Mouse (Mus musculus): Measurements from ENCODE around the gene Tff3. TPM values are rescaled to one million over a fixed set of nuclear protein-coding genes. Genes with fewer than 3 reads are reported as not detected.

Tff3 gene
- 0.50 TPM in 1 of 2 replicates, not detected in the other for polyA plus RNA-seq (2016; fragmentation: Nextera tagmentation; extraction: Ambion mirVana)

- H3K27ac ChIP-seq: no peak within 1 kb of the TSS
- H3K9me3 ChIP-seq: no peaks in the 10 kb centered on the region
- H3K4me3 ChIP-seq: no peak within 1 kb of the TSS
- 41% methylated on average over 2 of the region's 2 CpGs for WGBS
- H3K4me1 ChIP-seq: 0 out of 2 replicates have a peak, but pooled peaks cover 4% of the 10 kb centered on the region
- peaks cover 9% of the 10 kb centered on the region; the same call in 1 of the 2 replicates for H3K27me3 ChIP-seq (ENCODE audit: insufficient read depth, poor library complexity, severe bottlenecking)
- DNase-seq (ENCODE audit: low spot score): no peak
- H3K36me3 ChIP-seq: no peaks in the 10 kb centered on the region
Observed at GRCm38 (mm10) chr17:31129452-31129851, at the start of gene Tff3. TSS of gene Tff3 (minus strand) at chr17:31129646.

- no peaks in the 10 kb centered on the region for H3K9me3 ChIP-seq
- H3K4me3 ChIP-seq: no peak overlapping the region
- no peaks in the 10 kb centered on the region for H3K36me3 ChIP-seq
- peaks cover 14% of the 10 kb centered on the region for H3K27me3 ChIP-seq (ENCODE audit: insufficient read depth, poor library complexity, severe bottlenecking)
- no peak for DNase-seq (ENCODE audit: low spot score)
- no peaks in the 10 kb centered on the region for H3K4me1 ChIP-seq
- 83% methylated on average over 4 of the region's 4 CpGs for WGBS
- H3K27ac ChIP-seq: no peak overlapping the region
Observed at GRCm38 (mm10) chr17:31176321-31176720, 46.9 kb upstream of the Tff3 start.

GRCm38 (mm10) chr17:31169796-31170195 lies 40.4 kb upstream of the Tff3 start:
- Histone ChIP-seq H3K9me3 (no peaks in the 10 kb centered on the region), H3K27ac (no peak overlapping the region), H3K36me3 (no peaks in the 10 kb centered on the region), H3K4me3 (no peak overlapping the region), H3K4me1 (peaks cover 5% of the 10 kb centered on the region), H3K27me3 (ENCODE audit: insufficient read depth, poor library complexity, severe bottlenecking) (no peaks in the 10 kb centered on the region; the same call in 1 of the 2 replicates)
- no peak for DNase-seq (ENCODE audit: low spot score)
- 82% methylated on average over 5 of the region's 5 CpGs for WGBS

- no peak for DNase-seq (ENCODE audit: low spot score)
- Histone ChIP-seq H3K4me3 (no peak within 1 kb of the TSS), H3K4me1 (peaks cover 11% of the 10 kb centered on the region), H3K9me3 (no peaks in the 10 kb centered on the region), H3K27ac (no peak within 1 kb of the TSS), H3K36me3 (no peaks in the 10 kb centered on the region), H3K27me3 (ENCODE audit: insufficient read depth, poor library complexity, severe bottlenecking) (no peaks in the 10 kb centered on the region; the same call in 1 of the 2 replicates)
- WGBS: 62% methylated on average over 6 of the region's 6 CpGs
Observed at GRCm38 (mm10) chr17:31165127-31165526, 35.7 kb upstream of the Tff3 start, which contains the start of gene Tff1. TSS of gene Tff1 (minus strand) at chr17:31165277.

GRCm38 (mm10) chr17:31163821-31164220 lies 34.4 kb upstream of the Tff3 start:
- Histone ChIP-seq H3K36me3 (no peaks in the 10 kb centered on the region), H3K27ac (no peak overlapping the region), H3K9me3 (peaks cover 2% of the 10 kb centered on the region; the same call in 1 of the 2 replicates), H3K4me3 (no peak overlapping the region), H3K4me1 (peaks cover 11% of the 10 kb centered on the region), H3K27me3 (ENCODE audit: insufficient read depth, poor library complexity, severe bottlenecking) (no peaks in the 10 kb centered on the region; the same call in 1 of the 2 replicates)
- 83% methylated on average over 2 of the region's 2 CpGs for WGBS
- DNase-seq (ENCODE audit: low spot score): no peak

GRCm38 (mm10) chr17:31162607-31163006 lies 33.2 kb upstream of the Tff3 start:
- no peaks in the 10 kb centered on the region for H3K36me3 ChIP-seq
- peaks cover 2% of the 10 kb centered on the region; the same call in 1 of the 2 replicates for H3K9me3 ChIP-seq
- DNase-seq (ENCODE audit: low spot score): no peak
- no peak overlapping the region for H3K4me3 ChIP-seq
- WGBS: 77% methylated on average over 12 of the region's 12 CpGs
- H3K4me1 ChIP-seq: peaks cover 11% of the 10 kb centered on the region
- no peaks in the 10 kb centered on the region; the same call in 1 of the 2 replicates for H3K27me3 ChIP-seq (ENCODE audit: insufficient read depth, poor library complexity, severe bottlenecking)
- H3K27ac ChIP-seq: no peak overlapping the region

GRCm38 (mm10) chr17:31160291-31160690 lies 30.8 kb upstream of the Tff3 start:
- DNase-seq (ENCODE audit: low spot score): no peak
- H3K27me3 ChIP-seq (ENCODE audit: insufficient read depth, poor library complexity, severe bottlenecking): no peaks in the 10 kb centered on the region; the same call in 1 of the 2 replicates
- WGBS: 83% methylated on average over 4 of the region's 4 CpGs
- H3K9me3 ChIP-seq: peaks cover 2% of the 10 kb centered on the region; the same call in 1 of the 2 replicates
- H3K27ac ChIP-seq: no peak overlapping the region
- H3K4me3 ChIP-seq: no peak overlapping the region
- peaks cover 10% of the 10 kb centered on the region for H3K4me1 ChIP-seq
- no peaks in the 10 kb centered on the region for H3K36me3 ChIP-seq

GRCm38 (mm10) chr17:31157921-31158320 lies 28.5 kb upstream of the Tff3 start:
- Histone ChIP-seq H3K9me3 (peaks cover 2% of the 10 kb centered on the region; the same call in 1 of the 2 replicates), H3K27ac (no peak overlapping the region), H3K4me1 (0 out of 2 replicates have a peak, but pooled peaks cover 8% of the 10 kb centered on the region), H3K27me3 (ENCODE audit: insufficient read depth, poor library complexity, severe bottlenecking) (no peaks in the 10 kb centered on the region), H3K4me3 (no peak overlapping the region), H3K36me3 (no peaks in the 10 kb centered on the region)
- 74% methylated on average over 6 of the region's 6 CpGs for WGBS
- no peak for DNase-seq (ENCODE audit: low spot score)

GRCm38 (mm10) chr17:31153785-31154184 lies 24.3 kb upstream of the Tff3 start:
- no peak for DNase-seq (ENCODE audit: low spot score)
- H3K36me3 ChIP-seq: no peaks in the 10 kb centered on the region
- H3K27ac ChIP-seq: no peak overlapping the region
- H3K27me3 ChIP-seq (ENCODE audit: insufficient read depth, poor library complexity, severe bottlenecking): no peaks in the 10 kb centered on the region
- H3K4me1 ChIP-seq: 0 out of 2 replicates have a peak, but pooled peaks cover 5% of the 10 kb centered on the region
- H3K4me3 ChIP-seq: no peak overlapping the region
- 66% methylated on average over 8 of the region's 8 CpGs for WGBS
- no peaks in the 10 kb centered on the region for H3K9me3 ChIP-seq

- DNase-seq (ENCODE audit: low spot score): no peak
- WGBS: 66% methylated on average over 9 of the region's 9 CpGs
- no peak overlapping the region for H3K4me3 ChIP-seq
- H3K27ac ChIP-seq: no peak overlapping the region
- H3K27me3 ChIP-seq (ENCODE audit: insufficient read depth, poor library complexity, severe bottlenecking): no peaks in the 10 kb centered on the region
- 0 out of 2 replicates have a peak, but pooled peaks cover 5% of the 10 kb centered on the region for H3K4me1 ChIP-seq
- H3K9me3 ChIP-seq: no peaks in the 10 kb centered on the region
- no peaks in the 10 kb centered on the region for H3K36me3 ChIP-seq
Observed at GRCm38 (mm10) chr17:31152966-31153499, 23.6 kb upstream of the Tff3 start.

GRCm38 (mm10) chr17:31152512-31152911 lies 23.1 kb upstream of the Tff3 start:
- H3K27me3 ChIP-seq (ENCODE audit: insufficient read depth, poor library complexity, severe bottlenecking): no peaks in the 10 kb centered on the region
- DNase-seq (ENCODE audit: low spot score): no peak
- no peaks in the 10 kb centered on the region for H3K36me3 ChIP-seq
- 0 out of 2 replicates have a peak, but pooled peaks cover 5% of the 10 kb centered on the region for H3K4me1 ChIP-seq
- no peak overlapping the region for H3K4me3 ChIP-seq
- H3K27ac ChIP-seq: no peak overlapping the region
- 65% methylated on average over 5 of the region's 5 CpGs for WGBS
- no peaks in the 10 kb centered on the region for H3K9me3 ChIP-seq

GRCm38 (mm10) chr17:31145998-31146397 lies 16.6 kb upstream of the Tff3 start:
- Histone ChIP-seq H3K36me3 (no peaks in the 10 kb centered on the region), H3K9me3 (no peaks in the 10 kb centered on the region), H3K4me1 (no peaks in the 10 kb centered on the region), H3K27me3 (ENCODE audit: insufficient read depth, poor library complexity, severe bottlenecking) (peaks cover 6% of the 10 kb centered on the region; the same call in 1 of the 2 replicates), H3K27ac (no peak overlapping the region), H3K4me3 (no peak overlapping the region)
- 75% methylated on average over 9 of the region's 9 CpGs for WGBS
- DNase-seq (ENCODE audit: low spot score): no peak
